Mouse (Mus musculus) cortical plate, adult 2 months (tissue): ENCODE results near the gene Zbtb3.
"Not testable (repeated sequence)": the region's sequence is repeated elsewhere in the genome, so short reads cannot be mapped to it uniquely, and the experiment has no call there.

ENCODE experiments used
- CTCF ChIP-seq: fragments of 200-500 bp; IDR thresholded peaks from 2 replicates; pipeline ENCODE4 v1.5.1; 2011; ENCODE audit warnings: mild to moderate bottlenecking, control low read depth, low read length; ENCODE audit not compliant: insufficient read depth; ENCODE audit errors: extremely low read depth
- POLR2A ChIP-seq: fragments of 200-500 bp; IDR thresholded peaks from 2 replicates; pipeline ENCODE4 v1.6.1; 2011; ENCODE audit warnings: mild to moderate bottlenecking, low read length, control low read depth; ENCODE audit not compliant: insufficient read depth; ENCODE audit errors: extremely low read depth

GRCm38 (mm10) chr19:8836327-8836726, 34.0 kb downstream of the Zbtb3 start:
- TF ChIP-seq POLR2A, CTCF: not testable (repeated sequence)
